Mouse (Mus musculus) G1E (cell line): ENCODE results near the gene Ercc1. TPM values are rescaled to one million over a fixed set of nuclear protein-coding genes. Genes with fewer than 3 reads are reported as not detected.
A peak's percentile ranks its signal among the peaks of the same experiment; 100 is the strongest.

ENCODE experiments used
- ATAC-seq: 2 replicates; pipeline ENCODE4 v1.8.0; 2016; ENCODE audit warnings: mild to moderate bottlenecking; ENCODE audit not compliant: insufficient number of reproducible peaks, poor library complexity, low FRiP score, severe bottlenecking; ENCODE audit errors: extremely low read depth
- DNase-seq: peaks from one replicate; pipeline ENCODE4 v3.0.0; 2012; ENCODE audit warnings: low spot score
- H3K27me3 ChIP-seq: 2 replicates; pipeline ENCODE4 v1.6.1; 2012; ENCODE audit warnings: mild to moderate bottlenecking, low read length, inconsistent platforms; ENCODE audit not compliant: insufficient read depth
- H3K36me3 ChIP-seq: replicated peaks from 2 replicates; pipeline ENCODE3; 2012; ENCODE audit warnings: mild to moderate bottlenecking, inconsistent platforms
- H3K4me1 ChIP-seq: 2 replicates; pipeline ENCODE4 v1.6.1; 2012; ENCODE audit warnings: low read depth, low read length, inconsistent platforms, mixed read lengths; ENCODE audit not compliant: insufficient read depth
- H3K4me3 ChIP-seq: 2 replicates; pipeline ENCODE4 v1.5.1; 2012; ENCODE audit warnings: low read depth, mild to moderate bottlenecking, inconsistent platforms, low read length, moderate library complexity, mixed read lengths
- H3K9me3 ChIP-seq: replicated peaks from 2 replicates; pipeline ENCODE4 v1.6.1; 2012; ENCODE audit warnings: inconsistent platforms
- CTCF ChIP-seq: IDR thresholded peaks from 2 replicates; pipeline ENCODE4 v1.5.1; 2012; ENCODE audit warnings: low read depth, low read length, inconsistent platforms, mixed read lengths
- GATA1 ChIP-seq: IDR thresholded peaks from 2 replicates; pipeline ENCODE4 v1.6.1; 2012; ENCODE audit warnings: borderline replicate concordance, low read length, inconsistent platforms, mixed read lengths
- GATA2 ChIP-seq: IDR thresholded peaks from 2 replicates; pipeline ENCODE4 v1.6.1; 2012; ENCODE audit warnings: low read depth, low read length, inconsistent platforms, borderline replicate concordance
- POLR2AphosphoS5 ChIP-seq: IDR thresholded peaks from 2 replicates; pipeline ENCODE4 v1.6.1; 2012; ENCODE audit warnings: low read depth, low read length, inconsistent platforms; ENCODE audit not compliant: insufficient replicate concordance
- TAL1 ChIP-seq: conservative IDR thresholded peaks from 2 replicates; pipeline ENCODE4 v1.6.1; 2012; ENCODE audit warnings: low read depth, low read length, inconsistent platforms, mixed read lengths
- polyA plus RNA-seq: library from polyadenylated mRNA; stranded (reverse); fragments of >175 nt; gene quantifications from 2 replicates; pipeline ENCODE4 v1.2.3, GENCODE M21; 2012
- total RNA-seq, 2 experiments: library from RNA; stranded (forward) in 1 of 2; stranded (reverse) in 1 of 2; fragments of 200-1000 nt in 1 of 2; fragments of >200 nt in 1 of 2; fragmentation: Nextera tagmentation in 1 of 2; gene quantifications; 2 replicates each; pipeline ENCODE4 v1.2.3; 2014 to 2017

The Ercc1 gene
- total and polyA plus RNA-seq, 3 experiments, result 29.7 to 97.7 (median 39.9) TPM

GRCm38 (mm10) chr7:19403731-19404296 is 59.2 kb downstream of the Ercc1 start, which contains the start of gene Klc3:
Gene Klc3 (minus strand): TSS chr7:19404104.
- ATAC-seq (peak; percentile 49; the same call in 1 of the 2 replicates), DNase-seq (peak; percentile 59)
- Histone ChIP-seq H3K27me3 (peaks cover 40% of the 10 kb centered on the region), H3K4me3 (peak within 1 kb of the TSS; percentile 71), H3K9me3 (peaks cover 5% of the 10 kb centered on the region), H3K4me1 (peaks cover 37% of the 10 kb centered on the region), H3K36me3 (no peaks in the 10 kb centered on the region)
- TF ChIP-seq CTCF (no peak), GATA2 (no peak), POLR2AphosphoS5 (no peak), GATA1 (no peak), TAL1 (no peak)

DNA sequence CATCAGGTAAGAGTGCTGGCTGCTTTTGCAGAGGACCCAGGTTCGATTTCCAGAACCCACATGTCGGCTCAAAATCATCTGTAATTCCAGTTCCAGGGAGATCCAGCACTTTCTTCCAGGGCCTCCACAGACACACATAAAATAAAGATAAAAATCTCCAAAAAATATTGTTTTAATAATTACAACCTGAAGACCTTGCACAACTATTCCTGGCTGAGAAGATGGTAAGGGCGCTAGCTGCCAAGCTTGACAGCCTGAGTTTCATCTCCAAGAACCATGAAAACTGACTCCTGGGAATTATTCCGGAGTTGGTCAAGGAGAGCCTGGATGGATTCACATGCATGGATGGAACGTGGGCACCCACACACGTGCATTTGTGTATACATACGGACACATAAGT is 59.9 kb downstream of the Ercc1 start, which contains the start of gene Ckm:
Ckm (plus strand) TSS at position 301 of the 400 bp plus-strand sequence.
- H3K9me3 ChIP-seq, result peaks cover 5% of the 10 kb centered on the region
- H3K4me1 ChIP-seq, result peaks cover 34% of the 10 kb centered on the region
- no peak for TF ChIP-seq CTCF
- ATAC-seq (no peak), DNase-seq (no peak)
- no peaks in the 10 kb centered on the region for H3K36me3 ChIP-seq
- peaks cover 43% of the 10 kb centered on the region for H3K27me3 ChIP-seq
- H3K4me3 ChIP-seq, result peak within 1 kb of the TSS; percentile 71

DNA sequence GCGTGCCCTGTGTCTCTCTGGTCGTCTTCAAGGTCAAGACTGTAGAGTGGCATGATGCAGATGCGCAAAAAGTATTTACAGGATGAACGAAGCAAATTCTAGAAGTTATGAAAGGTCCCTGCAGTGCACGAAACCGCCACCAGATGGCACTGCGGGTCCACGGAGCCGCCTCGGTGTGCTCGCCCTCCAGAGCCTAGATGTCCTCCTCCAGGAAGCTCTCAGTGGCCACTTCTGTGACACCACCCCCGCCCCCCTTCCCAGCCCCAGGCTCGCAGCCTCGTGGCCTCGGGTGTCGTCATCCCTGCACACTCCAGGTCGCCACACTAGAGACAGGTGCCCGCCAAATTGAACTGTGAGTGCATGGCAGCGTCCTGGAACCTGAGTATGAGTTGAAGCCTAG is 60.8 kb downstream of the Ercc1 start:
- Histone ChIP-seq H3K4me3 (peak overlapping the region; percentile 48; the same call in 1 of the 2 replicates), H3K4me1 (peaks cover 27% of the 10 kb centered on the region), H3K9me3 (peaks cover 5% of the 10 kb centered on the region), H3K27me3 (peaks cover 52% of the 10 kb centered on the region), H3K36me3 (no peaks in the 10 kb centered on the region)
- peak; percentile 73 for DNase-seq
- peak; percentile 87 for TF ChIP-seq CTCF
- no peak for TF ChIP-seq TAL1
- TF ChIP-seq GATA1, result no peak
- ATAC-seq, result peak; percentile 40

Other genes starting within 250 kb of the Ercc1 start
Only the 20 nearest of the 25 such genes appear.
- gene Qpctl, start 195.5 kb upstream of the Ercc1 start, total RNA-seq (2014; fragmentation: Nextera tagmentation), result 5.1 and 5.9 TPM in 2 replicates
- gene Qpctl, start 195.5 kb upstream of the Ercc1 start, total RNA-seq (2017), result 2.6 and 3.0 TPM in 2 replicates
- gene Qpctl, start 195.5 kb upstream of the Ercc1 start, polyA plus RNA-seq, result 6.2 and 6.7 TPM in 2 replicates
- gene Snrpd2, start 195.1 kb upstream of the Ercc1 start, total RNA-seq (2014; fragmentation: Nextera tagmentation), result 19.5 and 25.5 TPM in 2 replicates
- 75.1 and 92.3 TPM in 2 replicates for gene Snrpd2, start 195.1 kb upstream of the Ercc1 start, total RNA-seq (2017)
- 73.1 and 75.0 TPM in 2 replicates for gene Snrpd2, start 195.1 kb upstream of the Ercc1 start, polyA plus RNA-seq
- 7.0 and 10.7 TPM in 2 replicates for gene Gipr, start 178.7 kb upstream of the Ercc1 start, total RNA-seq (2014; fragmentation: Nextera tagmentation)
- gene Gipr, start 178.7 kb upstream of the Ercc1 start, total RNA-seq (2017), result 6.5 and 6.8 TPM in 2 replicates
- 7.1 and 7.7 TPM in 2 replicates for gene Gipr, start 178.7 kb upstream of the Ercc1 start, polyA plus RNA-seq
- 13.6 and 19.0 TPM in 2 replicates for gene Eml2, start 168.4 kb upstream of the Ercc1 start, total RNA-seq (2014; fragmentation: Nextera tagmentation)
- 14.3 and 15.1 TPM in 2 replicates for gene Eml2, start 168.4 kb upstream of the Ercc1 start, total RNA-seq (2017)
- 25.4 and 27.2 TPM in 2 replicates for gene Eml2, start 168.4 kb upstream of the Ercc1 start, polyA plus RNA-seq
- 0.30 TPM in 1 of 2 replicates, not detected in the other for gene Gpr4, start 132.2 kb upstream of the Ercc1 start, total RNA-seq (2014; fragmentation: Nextera tagmentation)
- gene Gpr4, start 132.2 kb upstream of the Ercc1 start, total RNA-seq (2017), result 0.11 and 0.12 TPM in 2 replicates
- gene Gpr4, start 132.2 kb upstream of the Ercc1 start, polyA plus RNA-seq, result 0.06 and 0.16 TPM in 2 replicates
- gene Opa3, start 116.4 kb upstream of the Ercc1 start, total RNA-seq (2014; fragmentation: Nextera tagmentation), result 13.8 and 14.2 TPM in 2 replicates
- gene Opa3, start 116.4 kb upstream of the Ercc1 start, total RNA-seq (2017), result 14.8 and 15.2 TPM in 2 replicates
- 7.7 and 8.4 TPM in 2 replicates for gene Opa3, start 116.4 kb upstream of the Ercc1 start, polyA plus RNA-seq
- gene Vasp, start 73.0 kb upstream of the Ercc1 start, total RNA-seq (2014; fragmentation: Nextera tagmentation), result 146 and 171 TPM in 2 replicates
- gene Vasp, start 73.0 kb upstream of the Ercc1 start, total RNA-seq (2017), result 239 and 292 TPM in 2 replicates
- 560 and 712 TPM in 2 replicates for gene Vasp, start 73.0 kb upstream of the Ercc1 start, polyA plus RNA-seq
- gene Ppm1n, start 64.7 kb upstream of the Ercc1 start, total RNA-seq (2014; fragmentation: Nextera tagmentation), result not detected in 2 replicates
- not detected in 2 replicates for gene Ppm1n, start 64.7 kb upstream of the Ercc1 start, total RNA-seq (2017)
- not detected in 2 replicates for gene Ppm1n, start 64.7 kb upstream of the Ercc1 start, polyA plus RNA-seq
- 0.73 and 0.98 TPM in 2 replicates for gene Rtn2, start 62.2 kb upstream of the Ercc1 start, total RNA-seq (2014; fragmentation: Nextera tagmentation)
- gene Rtn2, start 62.2 kb upstream of the Ercc1 start, total RNA-seq (2017), result 0.06 and 0.11 TPM in 2 replicates
- gene Rtn2, start 62.2 kb upstream of the Ercc1 start, polyA plus RNA-seq, result 0.94 and 0.96 TPM in 2 replicates
- 0.19 TPM in 1 of 2 replicates, not detected in the other for gene Fosb, start 34.7 kb upstream of the Ercc1 start, total RNA-seq (2014; fragmentation: Nextera tagmentation)
- 0.29 and 0.38 TPM in 2 replicates for gene Fosb, start 34.7 kb upstream of the Ercc1 start, total RNA-seq (2017)
- 0.50 and 0.61 TPM in 2 replicates for gene Fosb, start 34.7 kb upstream of the Ercc1 start, polyA plus RNA-seq
- gene Cd3eap, start 14.7 kb downstream of the Ercc1 start, total RNA-seq (2014; fragmentation: Nextera tagmentation), result 9.3 and 10.8 TPM in 2 replicates
- gene Cd3eap, start 14.7 kb downstream of the Ercc1 start, total RNA-seq (2017), result 22.3 and 25.6 TPM in 2 replicates
- 56.2 and 57.8 TPM in 2 replicates for gene Cd3eap, start 14.7 kb downstream of the Ercc1 start, polyA plus RNA-seq
- gene Ppp1r13l, start 15.0 kb downstream of the Ercc1 start, total RNA-seq (2014; fragmentation: Nextera tagmentation), result 8.5 and 15.2 TPM in 2 replicates
- gene Ppp1r13l, start 15.0 kb downstream of the Ercc1 start, total RNA-seq (2017), result 0.93 and 1.1 TPM in 2 replicates
- 32.9 and 38.0 TPM in 2 replicates for gene Ppp1r13l, start 15.0 kb downstream of the Ercc1 start, polyA plus RNA-seq
- gene Ercc2, start 37.2 kb downstream of the Ercc1 start, total RNA-seq (2014; fragmentation: Nextera tagmentation), result 17.2 and 18.4 TPM in 2 replicates
- 14.8 and 20.2 TPM in 2 replicates for gene Ercc2, start 37.2 kb downstream of the Ercc1 start, total RNA-seq (2017)
- 36.0 and 40.6 TPM in 2 replicates for gene Ercc2, start 37.2 kb downstream of the Ercc1 start, polyA plus RNA-seq
- not detected in 2 replicates for gene Klc3, start 59.3 kb downstream of the Ercc1 start, total RNA-seq (2014; fragmentation: Nextera tagmentation)
- gene Klc3, start 59.3 kb downstream of the Ercc1 start, total RNA-seq (2017), result 0.11 TPM in 1 of 2 replicates, not detected in the other
- 0.69 and 0.84 TPM in 2 replicates for gene Klc3, start 59.3 kb downstream of the Ercc1 start, polyA plus RNA-seq
- not detected in 2 replicates for gene Ckm, start 60.0 kb downstream of the Ercc1 start, total RNA-seq (2014; fragmentation: Nextera tagmentation)
- gene Ckm, start 60.0 kb downstream of the Ercc1 start, total RNA-seq (2017), result 0.05 and 0.12 TPM in 2 replicates
- not detected in 2 replicates for gene Ckm, start 60.0 kb downstream of the Ercc1 start, polyA plus RNA-seq
- gene Mark4, start 114.0 kb downstream of the Ercc1 start, total RNA-seq (2014; fragmentation: Nextera tagmentation), result 17.8 and 21.3 TPM in 2 replicates
- gene Mark4, start 114.0 kb downstream of the Ercc1 start, total RNA-seq (2017), result 2.7 and 4.3 TPM in 2 replicates
- 34.7 and 46.5 TPM in 2 replicates for gene Mark4, start 114.0 kb downstream of the Ercc1 start, polyA plus RNA-seq
- gene Exoc3l2, start 118.6 kb downstream of the Ercc1 start, total RNA-seq (2014; fragmentation: Nextera tagmentation), result not detected in 2 replicates
- gene Exoc3l2, start 118.6 kb downstream of the Ercc1 start, total RNA-seq (2017), result not detected in 2 replicates
- 0.02 TPM in 1 of 2 replicates, not detected in the other for gene Exoc3l2, start 118.6 kb downstream of the Ercc1 start, polyA plus RNA-seq
- 4.6 and 5.2 TPM in 2 replicates for gene Bloc1s3, start 163.6 kb downstream of the Ercc1 start, total RNA-seq (2014; fragmentation: Nextera tagmentation)
- gene Bloc1s3, start 163.6 kb downstream of the Ercc1 start, total RNA-seq (2017), result 4.2 and 5.2 TPM in 2 replicates
- 5.7 and 6.0 TPM in 2 replicates for gene Bloc1s3, start 163.6 kb downstream of the Ercc1 start, polyA plus RNA-seq
- gene Trappc6a, start 163.6 kb downstream of the Ercc1 start, total RNA-seq (2014; fragmentation: Nextera tagmentation), result 87.2 and 92.8 TPM in 2 replicates
- 141 and 200 TPM in 2 replicates for gene Trappc6a, start 163.6 kb downstream of the Ercc1 start, total RNA-seq (2017)
- gene Trappc6a, start 163.6 kb downstream of the Ercc1 start, polyA plus RNA-seq, result 537 and 654 TPM in 2 replicates
- 0.53 and 0.92 TPM in 2 replicates for gene Nkpd1, start 173.1 kb downstream of the Ercc1 start, total RNA-seq (2014; fragmentation: Nextera tagmentation)
- 0.22 and 0.41 TPM in 2 replicates for gene Nkpd1, start 173.1 kb downstream of the Ercc1 start, total RNA-seq (2017)
- gene Nkpd1, start 173.1 kb downstream of the Ercc1 start, polyA plus RNA-seq, result 0.55 TPM in 2 replicates